Mouse (Mus musculus): ENCODE results near the gene Atp8a2.

DNA sequence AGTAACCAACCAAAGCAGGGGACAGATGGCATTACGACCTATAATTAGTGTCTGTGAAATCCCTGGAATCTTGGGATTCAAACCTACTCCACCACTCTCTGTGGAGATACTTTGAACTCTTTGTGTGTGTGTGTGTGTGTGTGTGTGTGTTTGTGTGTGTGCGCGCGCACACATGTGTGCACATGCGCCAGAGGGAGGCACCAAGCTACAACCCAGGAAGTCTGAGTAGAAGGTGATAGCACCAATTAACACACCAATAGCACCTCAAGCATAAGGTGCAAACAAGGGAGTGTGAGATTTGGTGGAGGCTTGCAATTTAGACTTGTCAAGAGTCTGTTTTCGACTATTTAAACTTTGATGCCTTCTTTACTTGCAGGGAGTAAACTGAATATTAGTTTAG is 308.9 kb downstream of the Atp8a2 start:
- no peak for TF ChIP-seq POLR2A (IDR thresholded peaks at IDR 0.05; ENCODE audit: borderline replicate concordance, low read depth, low read length)
- TF ChIP-seq CTCF (IDR thresholded peaks at IDR 0.05; ENCODE audit: low read depth, low read length): no peak
